Mouse (Mus musculus): Measurements from ENCODE around the gene Il20rb. TPM values are rescaled to one million over a fixed set of nuclear protein-coding genes. Genes with fewer than 3 reads are reported as not detected.

Il20rb gene
- polyA plus RNA-seq, 1 experiment from 2014 or later = 1.1 TPM

DNA sequence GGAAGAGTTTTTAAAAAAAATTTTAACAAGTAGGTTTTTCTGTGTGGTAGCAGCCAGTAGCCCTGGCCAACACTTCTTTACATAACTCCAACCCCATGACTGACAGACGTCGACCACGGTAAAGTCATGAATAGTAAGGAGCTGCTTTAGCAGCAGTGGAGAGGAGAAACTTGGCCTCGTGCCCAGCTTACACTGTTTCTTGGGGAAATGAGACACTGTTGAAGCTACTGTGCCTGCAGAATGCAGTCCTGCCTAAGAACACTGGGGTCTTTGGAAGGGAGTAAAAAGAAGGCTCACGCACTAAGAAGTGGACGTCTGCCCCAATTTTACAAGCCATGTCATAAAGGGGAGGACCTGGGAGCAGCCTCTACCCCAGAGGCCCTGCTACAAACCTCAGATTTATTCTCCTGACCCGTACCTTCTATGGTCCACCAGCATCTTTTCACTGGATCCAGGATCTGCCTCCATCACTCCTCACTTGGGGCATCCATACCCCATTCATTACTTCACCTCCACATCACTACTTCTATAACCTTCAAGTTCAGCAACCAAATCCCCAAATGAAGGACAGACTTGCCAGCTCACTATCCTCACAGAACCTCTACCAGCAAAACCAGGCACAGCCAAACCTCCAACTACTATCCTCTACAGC lies 71.1 kb downstream of the Il20rb start:
- peak; percentile 37; the same call in 1 of the 2 replicates for ATAC-seq (ENCODE audit: low FRiP score, low TSS enrichment)
- H3K4me3 ChIP-seq (ENCODE audit: low read length) = no peak overlapping the region
- H3K36me3 ChIP-seq (ENCODE audit: insufficient read depth, low read length) = no peaks in the 10 kb centered on the region
- no peaks in the 10 kb centered on the region for H3K27me3 ChIP-seq (ENCODE audit: insufficient read depth, low read length)
- H3K4me2 ChIP-seq (replicated peaks; ENCODE audit: low read depth, low read length) = no peak overlapping the region
- WGBS = 38% methylated on average over 7 of the region's 7 CpGs
- no peaks in the 10 kb centered on the region for H3K9me3 ChIP-seq (ENCODE audit: low read length)
- H3K4me1 ChIP-seq (ENCODE audit: insufficient read depth, low read length) = peaks cover 8% of the 10 kb centered on the region
- H3K27ac ChIP-seq (ENCODE audit: low read length) = no peak overlapping the region
- no peak overlapping the region for H3K9ac ChIP-seq (replicated peaks; ENCODE audit: low read length)

Other genes starting within 250 kb of the Il20rb start
- gene Nck1, start 59.3 kb upstream of the Il20rb start, polyA plus RNA-seq (2015; fragmentation: Nextera tagmentation; extraction: Ambion mirVana) = 79.2 and 81.6 TPM in 2 replicates
- 5.6 and 6.0 TPM in 2 replicates for gene Slc35g2, start 84.3 kb upstream of the Il20rb start, polyA plus RNA-seq (2015; fragmentation: Nextera tagmentation; extraction: Ambion mirVana)
- 32.1 and 43.4 TPM in 2 replicates for gene Stag1, start 111.0 kb upstream of the Il20rb start, polyA plus RNA-seq (2015; fragmentation: Nextera tagmentation; extraction: Ambion mirVana)